8 mouse cellular contexts compared by ENCODE assay signal in the genomic region with DNA sequence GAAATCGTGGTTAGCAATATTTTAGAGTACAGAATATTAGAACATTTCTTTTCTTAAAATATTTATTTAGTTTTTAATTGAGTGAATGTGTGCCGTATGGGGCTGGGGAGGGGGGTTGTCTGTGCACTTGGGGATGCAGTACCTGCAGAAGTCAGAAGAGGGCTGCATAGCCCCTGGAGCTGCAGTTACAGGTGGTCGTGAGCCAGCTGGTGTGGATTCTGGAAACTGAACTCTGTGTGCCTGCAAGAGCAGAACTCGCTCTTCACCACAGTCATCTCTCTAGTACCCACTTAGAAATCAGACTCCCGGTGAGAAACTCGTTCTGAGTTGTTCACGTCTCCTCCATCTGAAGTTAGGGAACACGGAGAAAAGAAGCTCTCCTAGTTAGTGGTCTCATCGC. TPM values are rescaled to one million over a fixed set of nuclear protein-coding genes. Genes with fewer than 3 reads are reported as not detected.
A peak's percentile ranks its signal among the peaks of the same experiment; 100 is the strongest.
DNase-seq lines count a peak whose midpoint lies in the region; ATAC-seq and TF ChIP-seq lines count a peak whose summit lies in the region.
"Had no signal": no experiment of that assay in that cellular context is flagged by ENCODE, and none has a peak within 500 bp of the region (broad histone marks: within the 10 kb centered on the region; RNA-seq: fewer than 3 reads in every experiment).

No protein-coding gene starts in this region.

- H3K4me1 ChIP-seq in intestine, postnatal 0 days (replicated peaks; ENCODE audit: control insufficient read depth, insufficient read depth, low read length): no peaks in the 10 kb centered on the region
- H3K4me1 ChIP-seq in intestine, embryonic 16.5 days (ENCODE audit: control insufficient read depth, insufficient read depth, low read length): peaks cover 10% of the 10 kb centered on the region

- H3K27ac ChIP-seq in intestine, postnatal 0 days (ENCODE audit: low read depth, low read length): no peak overlapping the region
- no peak overlapping the region for H3K27ac ChIP-seq in intestine, embryonic 16.5 days (ENCODE audit: low read length)
- H3K27ac ChIP-seq: liver, embryonic 13.5 days had no signal

- no peak for ATAC-seq in intestine, postnatal 0 days
- no peak for ATAC-seq in intestine, embryonic 16.5 days
- 0 out of 2 replicates have a peak, but pooled peaks have one; percentile 34 for ATAC-seq in megakaryocyte progenitor cell, adult 5-6 weeks (replicated peaks; ENCODE audit: poor library complexity)
- no peak for ATAC-seq in monocyte, adult 5-6 weeks (replicated peaks; ENCODE audit: insufficient number of reproducible peaks, low FRiP score, low TSS enrichment, poor library complexity, severe bottlenecking)

- H3K4me2 ChIP-seq in intestine, postnatal 0 days (replicated peaks; ENCODE audit: low read depth): no peak overlapping the region
- no peak overlapping the region for H3K4me2 ChIP-seq in intestine, embryonic 16.5 days (ENCODE audit: low read depth, low read length)
- H3K4me2 ChIP-seq: liver, embryonic 13.5 days had no signal

- no peaks in the 10 kb centered on the region for H3K9me3 ChIP-seq in intestine, postnatal 0 days (ENCODE audit: control insufficient read depth)
- H3K9me3 ChIP-seq in intestine, embryonic 16.5 days (ENCODE audit: control insufficient read depth, low read length): no peaks in the 10 kb centered on the region
- H3K9me3 ChIP-seq: liver, embryonic 13.5 days had no signal

- H3K9ac ChIP-seq in intestine, postnatal 0 days (ENCODE audit: low read depth, low read length): no peak overlapping the region
- H3K9ac ChIP-seq in intestine, embryonic 16.5 days (ENCODE audit: low read depth, low read length): no peak overlapping the region
- H3K9ac ChIP-seq: liver, embryonic 13.5 days had no signal

- TF ChIP-seq CTCF in intestine, postnatal 0 days (IDR thresholded peaks at IDR 0.05; ENCODE audit: low read depth): peak; percentile 64

- no peaks in the 10 kb centered on the region for H3K27me3 ChIP-seq in intestine, postnatal 0 days (replicated peaks; ENCODE audit: control insufficient read depth, insufficient read depth, low read length)
- H3K27me3 ChIP-seq in intestine, embryonic 16.5 days (replicated peaks; ENCODE audit: control insufficient read depth, insufficient read depth, low read length): no peaks in the 10 kb centered on the region

- no peak overlapping the region for H3K4me3 ChIP-seq in intestine, postnatal 0 days (ENCODE audit: low read depth, low read length)
- H3K4me3 ChIP-seq in intestine, embryonic 16.5 days (ENCODE audit: low read length): no peak overlapping the region
- H3K4me3 ChIP-seq: liver, embryonic 13.5 days had no signal

- WGBS in intestine, postnatal 0 days: 48% methylated on average over 9 of the region's 9 CpGs
- 37% methylated on average over 9 of the region's 9 CpGs for WGBS in intestine, embryonic 16.5 days

- peak; percentile 5 for DNase-seq in A20 (ENCODE audit: low read depth, low spot score)
- DNase-seq in NIH3T3 (ENCODE audit: low read depth): peak; percentile 36
- DNase-seq in T-cell, adult 2 months (ENCODE audit: low spot score): no peak
- DNase-seq: liver, embryonic 13.5 days had no signal

- H3K36me3 ChIP-seq in intestine, postnatal 0 days (ENCODE audit: control insufficient read depth, insufficient read depth): no peaks in the 10 kb centered on the region
- H3K36me3 ChIP-seq in intestine, embryonic 16.5 days (ENCODE audit: control insufficient read depth, insufficient read depth, low read length): no peaks in the 10 kb centered on the region
- H3K36me3 ChIP-seq: liver, embryonic 13.5 days had no signal

RNA-seq across cellular contexts. Expression of a gene that starts 2.6 kb away (rescaled TPM):
- 13.8 and 15.1 TPM in 2 replicates for polyA plus RNA-seq in intestine, postnatal 0 days (2015; fragmentation: Nextera tagmentation; extraction: Ambion mirVana)
- polyA plus RNA-seq in intestine, embryonic 16.5 days (2015; fragmentation: Nextera tagmentation; extraction: Ambion mirVana): 14.2 and 15.1 TPM in 2 replicates
- 2.1 and 2.9 TPM in 2 replicates for total RNA-seq in megakaryocyte progenitor cell, adult 5-6 weeks (2015)
- 2.9 TPM in 2 replicates for total RNA-seq in megakaryocyte progenitor cell, adult 5-6 weeks (2017)
- total RNA-seq in monocyte, adult 5-6 weeks (2017): 0.19 TPM in 1 of 3 replicates, not detected in the others

RNA-seq across cellular contexts. Expression of a gene that starts 54.0 kb away (rescaled TPM):
- 9.3 and 9.8 TPM in 2 replicates for polyA plus RNA-seq in intestine, postnatal 0 days (2015; fragmentation: Nextera tagmentation; extraction: Ambion mirVana)
- polyA plus RNA-seq in intestine, embryonic 16.5 days (2015; fragmentation: Nextera tagmentation; extraction: Ambion mirVana): 29.7 and 30.8 TPM in 2 replicates
- total RNA-seq in megakaryocyte progenitor cell, adult 5-6 weeks (2015): 27.2 and 33.8 TPM in 2 replicates
- total RNA-seq in megakaryocyte progenitor cell, adult 5-6 weeks (2017): 39.9 and 48.0 TPM in 2 replicates
- 25.2 to 29.2 TPM (median 28.7 TPM) in 3 replicates for total RNA-seq in monocyte, adult 5-6 weeks (2017)

RNA-seq across cellular contexts. Expression of a gene that starts 54.0 kb away (rescaled TPM):
- 18.9 and 19.3 TPM in 2 replicates for polyA plus RNA-seq in intestine, postnatal 0 days (2015; fragmentation: Nextera tagmentation; extraction: Ambion mirVana)
- polyA plus RNA-seq in intestine, embryonic 16.5 days (2015; fragmentation: Nextera tagmentation; extraction: Ambion mirVana): 17.2 and 17.8 TPM in 2 replicates
- total RNA-seq in megakaryocyte progenitor cell, adult 5-6 weeks (2015): 14.8 and 19.9 TPM in 2 replicates
- total RNA-seq in megakaryocyte progenitor cell, adult 5-6 weeks (2017): 14.2 and 20.9 TPM in 2 replicates
- 38.3 to 47.0 TPM (median 45.0 TPM) in 3 replicates for total RNA-seq in monocyte, adult 5-6 weeks (2017)
